Mouse (Mus musculus): ENCODE data around the gene C1qtnf4.

DNA sequence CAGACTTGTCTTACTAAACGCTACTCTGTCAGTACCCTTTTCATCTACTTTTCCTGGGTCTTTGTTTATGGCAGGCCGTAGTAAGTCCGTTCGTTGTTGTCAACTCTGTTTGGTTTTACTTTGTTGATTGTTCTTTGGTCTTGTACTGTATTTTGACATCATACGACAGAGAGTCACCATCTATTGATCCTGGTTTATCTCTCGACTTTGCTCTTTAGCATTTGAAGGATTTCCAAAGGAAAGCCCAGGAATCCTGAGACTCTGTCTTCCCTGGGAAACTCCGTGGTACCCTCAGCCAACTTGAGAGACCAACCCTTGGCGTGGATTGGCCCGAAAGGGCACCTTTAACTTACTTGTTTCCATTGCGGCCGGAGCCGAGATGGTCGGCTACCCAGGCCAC, 42.9 kb downstream of the C1qtnf4 start:
- TF ChIP-seq CTCF (IDR thresholded peaks at IDR 0.05; ENCODE audit: control insufficient read depth, insufficient read depth, insufficient replicate concordance, low read depth, low read length) (no peak), POLR2A (IDR thresholded peaks at IDR 0.05; ENCODE audit: control insufficient read depth, low read depth, low read length) (no peak)

Measured in testis, adult 2 months (tissue).